Comparison of ENCODE assay signal across 9 mouse cellular contexts in genomic region chr13:42526966-42527365, GRCm38 (mm10).
DNase-seq lines count a peak whose midpoint lies in the region; ATAC-seq lines count a peak whose summit lies in the region.
"Had no signal": no experiment of that assay in that cellular context is flagged by ENCODE, and none has a peak within 500 bp of the region (broad histone marks: within the 10 kb centered on the region; RNA-seq: fewer than 3 reads in every experiment).

No protein-coding gene starts in this region.

- no peak overlapping the region for H3K4me3 ChIP-seq in intestine, embryonic 16.5 days (ENCODE audit: low read length)
- no peak overlapping the region for H3K4me3 ChIP-seq in forebrain, embryonic 14.5 days (ENCODE audit: low read depth, low read length)
- H3K4me3 ChIP-seq: myocyte had no signal

- H3K9ac ChIP-seq in intestine, embryonic 16.5 days (ENCODE audit: low read depth, low read length) = no peak overlapping the region
- H3K9ac ChIP-seq in forebrain, embryonic 14.5 days (ENCODE audit: low read length) = no peak overlapping the region

- H3K9me3 ChIP-seq in intestine, embryonic 16.5 days (ENCODE audit: control insufficient read depth, low read length) = no peaks in the 10 kb centered on the region
- H3K9me3 ChIP-seq in forebrain, embryonic 14.5 days (replicated peaks; ENCODE audit: control insufficient read depth, low read length) = no peaks in the 10 kb centered on the region

- peak; percentile 67 for ATAC-seq in intestine, embryonic 16.5 days
- ATAC-seq in forebrain, embryonic 14.5 days = no peak

- H3K27me3 ChIP-seq in intestine, embryonic 16.5 days (replicated peaks; ENCODE audit: control insufficient read depth, insufficient read depth, low read length) = no peaks in the 10 kb centered on the region
- H3K27me3 ChIP-seq in forebrain, embryonic 14.5 days (replicated peaks; ENCODE audit: control insufficient read depth, insufficient read depth, low read length) = no peaks in the 10 kb centered on the region

- no peaks in the 10 kb centered on the region for H3K36me3 ChIP-seq in intestine, embryonic 16.5 days (ENCODE audit: control insufficient read depth, insufficient read depth, low read length)
- no peaks in the 10 kb centered on the region for H3K36me3 ChIP-seq in forebrain, embryonic 14.5 days (ENCODE audit: control insufficient read depth, insufficient read depth, low read length)

- DNase-seq in ovary, adult 18-20 months (ENCODE audit: low spot score) = peak; percentile 48
- no peak for DNase-seq in ovary, postnatal 10 days (ENCODE audit: low spot score)
- DNase-seq in forelimb bud, embryonic 11.5 days (ENCODE audit: low read depth, low spot score) = peak; percentile 14
- DNase-seq in lung, postnatal 25 days (ENCODE audit: low spot score) = peak; percentile 81
- no peak for DNase-seq in thymus, postnatal 0 days (ENCODE audit: low spot score)
- no peak for DNase-seq in forebrain, embryonic 14.5 days (ENCODE audit: low spot score)
- no peak for DNase-seq in cerebellum, adult 9-10 months

- no peak overlapping the region for H3K27ac ChIP-seq in intestine, embryonic 16.5 days (ENCODE audit: low read length)
- no peak overlapping the region for H3K27ac ChIP-seq in forebrain, embryonic 14.5 days (ENCODE audit: low read depth, low read length)

- 12% methylated on average over 8 of the region's 8 CpGs for WGBS in intestine, embryonic 16.5 days
- 83% methylated on average over 8 of the region's 8 CpGs for WGBS in forebrain, embryonic 14.5 days

- H3K4me1 ChIP-seq in intestine, embryonic 16.5 days (ENCODE audit: control insufficient read depth, insufficient read depth, low read length) = peaks cover 6% of the 10 kb centered on the region
- H3K4me1 ChIP-seq in forebrain, embryonic 14.5 days (ENCODE audit: control insufficient read depth, insufficient read depth, low read length) = no peaks in the 10 kb centered on the region

- H3K4me2 ChIP-seq in intestine, embryonic 16.5 days (ENCODE audit: low read depth, low read length) = no peak overlapping the region
- no peak overlapping the region for H3K4me2 ChIP-seq in forebrain, embryonic 14.5 days (ENCODE audit: low read length)

Comparison
In these comparisons a context has a peak if more than half of its experiments do, and no peak if none do; other contexts are left out.
1. DNase-seq: peak in ovary, adult 18-20 months (single experiment), forelimb bud, embryonic 11.5 days (single experiment) and lung, postnatal 25 days (single experiment); none in ovary, postnatal 10 days (single experiment), thymus, postnatal 0 days (single experiment), forebrain, embryonic 14.5 days (single experiment) and cerebellum, adult 9-10 months (single experiment).